Mouse (Mus musculus) heart, adult 2 months (tissue): Measurements from ENCODE around the gene Chit1. TPM values are rescaled to one million over a fixed set of nuclear protein-coding genes. Genes with fewer than 3 reads are reported as not detected.

Experiments
- DNase-seq, 2 experiments: peaks; one replicate each; pipeline ENCODE4 v3.0.0; 2021
- H3K27ac ChIP-seq: fragments of 200-600 bp; 2 replicates; pipeline ENCODE4 v1.8.1; 2022
- H3K27me3 ChIP-seq: fragments of 200-500 bp; 2 replicates; pipeline ENCODE4 v1.6.1; 2012; ENCODE audit warnings: mild to moderate bottlenecking, low read length, inconsistent platforms, mixed read lengths; ENCODE audit not compliant: control insufficient read depth, insufficient read depth
- H3K36me3 ChIP-seq: fragments of 200-500 bp; 2 replicates; pipeline ENCODE4 v1.6.1; 2012; ENCODE audit warnings: low read length, inconsistent platforms; ENCODE audit not compliant: control insufficient read depth, insufficient read depth
- H3K4me1 ChIP-seq: fragments of 200-500 bp; 2 replicates; pipeline ENCODE4 v1.6.1; 2011; ENCODE audit warnings: low read length; ENCODE audit not compliant: control insufficient read depth, insufficient read depth
- H3K4me3 ChIP-seq: fragments of 200-600 bp; 2 replicates; pipeline ENCODE4 v1.8.1; 2022
- H3K79me2 ChIP-seq: fragments of 200-500 bp; replicated peaks from 2 replicates; pipeline ENCODE4 v1.6.1; 2012; ENCODE audit warnings: mild to moderate bottlenecking, inconsistent platforms, low read length, moderate library complexity, mixed read lengths; ENCODE audit not compliant: control insufficient read depth, insufficient read depth
- H3K9ac ChIP-seq: fragments of 200-500 bp; 2 replicates; pipeline ENCODE4 v1.6.1; 2012; ENCODE audit warnings: low read depth, mild to moderate bottlenecking, control low read depth, inconsistent platforms, low read length, mixed read lengths
- CTCF ChIP-seq: fragments of 200-600 bp; IDR thresholded peaks from 2 replicates; pipeline ENCODE4 v1.8.1; 2022; ENCODE audit warnings: antibody characterized with exemption, mild to moderate bottlenecking, moderate library complexity
- EP300 ChIP-seq: fragments of 200-500 bp; IDR thresholded peaks from 2 replicates; pipeline ENCODE4 v1.6.1; 2011; ENCODE audit warnings: low read depth, low read length, control low read depth; ENCODE audit not compliant: insufficient read depth
- POLR2A ChIP-seq: fragments of 200-500 bp; IDR thresholded peaks from 2 replicates; pipeline ENCODE4 v1.6.1; 2011; ENCODE audit warnings: mild to moderate bottlenecking, low read depth, low read length, control low read depth; ENCODE audit not compliant: insufficient read depth
- WGBS: fragments of 180-500 bp; shearing (Covaris S2); methylation state at CpG from one replicate; pipeline ENCODE4 v1.1.7; 2018; 5-methylcytosine and 5-hydroxymethylcytosine counted together
- intact Hi-C: fragments of 180-260 bp; cut with DNase I; formaldehyde crosslinking; loops from one replicate; pipeline ENCODE4 v1.15.1; 2025
- polyA plus RNA-seq: library from polyadenylated mRNA; depleted of rRNA; stranded (reverse); fragments of >200 nt; gene quantifications from 2 replicates; pipeline ENCODE4 v1.2.3, GENCODE M21; 2012
- total RNA-seq, 2 experiments: library from RNA; stranded (reverse); gene quantifications; 2 replicates each; pipeline ENCODE4 v1.2.3; 2021

Chit1 gene
- total and polyA plus RNA-seq, 3 experiments, result 0.16 TPM; not detected in 2

DNA sequence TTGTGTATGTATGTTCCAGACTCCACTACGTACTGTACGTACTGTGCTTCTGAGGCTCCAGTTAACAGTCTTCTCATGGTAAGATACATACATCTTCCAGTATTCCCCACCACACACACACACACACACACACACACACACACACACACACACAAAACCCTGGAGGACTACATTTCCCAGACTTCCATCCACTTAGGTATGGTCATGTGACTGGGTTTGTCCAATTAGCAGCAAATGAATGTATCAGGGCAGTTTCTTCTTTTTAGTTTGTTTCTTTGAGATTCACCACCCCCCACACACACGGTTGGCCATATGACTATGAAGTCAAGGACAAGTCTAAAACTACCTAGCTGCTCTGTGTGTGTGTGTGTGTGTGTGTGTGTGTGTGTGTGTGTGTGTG, 1.0 kb upstream of the Chit1 start:
- Histone ChIP-seq H3K27me3 (no peaks in the 10 kb centered on the region), H3K79me2 (no peaks in the 10 kb centered on the region), H3K4me3 (no peak overlapping the region), H3K4me1 (peaks cover 1% of the 10 kb centered on the region; the same call in 1 of the 2 replicates), H3K36me3 (no peaks in the 10 kb centered on the region), H3K9ac (no peak overlapping the region), H3K27ac (no peak overlapping the region)
- peak in 1 of 2 experiments; percentile 3 for DNase-seq
- intact Hi-C loops, result no loop called here
- TF ChIP-seq POLR2A, result no peak
- no peak for TF ChIP-seq CTCF
- WGBS, result 81% methylated on average over 3 of the region's 3 CpGs

GRCm38 (mm10) chr1:134110449-134110848, 593 bp upstream of the Chit1 start:
- WGBS, result 86% methylated on average over 5 of the region's 5 CpGs
- Histone ChIP-seq H3K27me3 (no peaks in the 10 kb centered on the region), H3K9ac (no peak overlapping the region), H3K4me3 (no peak overlapping the region), H3K36me3 (no peaks in the 10 kb centered on the region), H3K79me2 (no peaks in the 10 kb centered on the region), H3K4me1 (peaks cover 1% of the 10 kb centered on the region; the same call in 1 of the 2 replicates), H3K27ac (no peak overlapping the region)
- no peak for TF ChIP-seq POLR2A
- no peak for TF ChIP-seq EP300
- no peak for TF ChIP-seq CTCF
- intact Hi-C loops, result no loop called here
- peak in 1 of 2 experiments; percentile 5 for DNase-seq

- Histone ChIP-seq H3K27me3 (no peaks in the 10 kb centered on the region), H3K9ac (no peak overlapping the region), H3K79me2 (no peaks in the 10 kb centered on the region), H3K4me1 (no peaks in the 10 kb centered on the region), H3K36me3 (no peaks in the 10 kb centered on the region), H3K27ac (no peak overlapping the region), H3K4me3 (no peak overlapping the region)
- no peak for TF ChIP-seq EP300
- TF ChIP-seq CTCF, result no peak
- TF ChIP-seq POLR2A, result no peak
- intact Hi-C loops, result no loop called here
- 71% methylated on average over 5 of the region's 5 CpGs for WGBS
- peak in 1 of 2 experiments; percentile 8 for DNase-seq
Measured at GRCm38 (mm10) chr1:134113560-134113959, 2.5 kb downstream of the Chit1 start.

- no peak for DNase-seq
- no peak overlapping the region for H3K4me3 ChIP-seq
- H3K4me1 ChIP-seq, result no peaks in the 10 kb centered on the region
- H3K27ac ChIP-seq, result no peak overlapping the region
- intact Hi-C loops, result no loop called here
- no peaks in the 10 kb centered on the region for H3K79me2 ChIP-seq
- H3K9ac ChIP-seq, result no peak overlapping the region
- H3K27me3 ChIP-seq, result no peaks in the 10 kb centered on the region
- 73% methylated on average over 7 of the region's 7 CpGs for WGBS
- TF ChIP-seq EP300, result no peak
- no peak for TF ChIP-seq CTCF
- TF ChIP-seq POLR2A, result no peak
- H3K36me3 ChIP-seq, result no peaks in the 10 kb centered on the region
Measured at GRCm38 (mm10) chr1:134114018-134114417, 3.0 kb downstream of the Chit1 start.

DNA sequence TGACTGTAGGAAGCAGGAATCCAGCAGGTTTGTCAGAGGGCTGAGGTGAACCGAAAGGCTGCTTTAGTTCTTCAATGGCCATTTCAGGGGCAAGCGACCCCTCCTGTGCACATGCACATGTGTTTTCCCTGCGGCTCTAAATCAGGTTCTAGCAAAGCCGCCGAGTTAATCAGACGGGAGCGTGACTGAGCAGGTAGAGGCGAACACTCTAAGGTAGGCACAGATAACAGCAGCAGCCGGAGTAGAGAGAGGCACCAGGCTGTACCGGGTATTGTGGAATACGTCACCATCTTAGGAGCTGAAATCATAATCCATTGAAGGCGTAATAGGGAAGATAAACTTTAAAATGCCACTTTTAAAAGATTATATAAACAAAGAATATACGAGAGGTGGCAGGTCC, 3.7 kb downstream of the Chit1 start:
- no peaks in the 10 kb centered on the region for H3K4me1 ChIP-seq
- H3K36me3 ChIP-seq, result no peaks in the 10 kb centered on the region
- H3K27me3 ChIP-seq, result no peaks in the 10 kb centered on the region
- 86% methylated on average over 13 of the region's 13 CpGs for WGBS
- no peak overlapping the region for H3K27ac ChIP-seq
- no peak for DNase-seq
- intact Hi-C loops, result no loop called here
- H3K79me2 ChIP-seq, result no peaks in the 10 kb centered on the region
- no peak overlapping the region for H3K9ac ChIP-seq
- no peak overlapping the region for H3K4me3 ChIP-seq
- TF ChIP-seq POLR2A (no peak), CTCF (no peak), EP300 (no peak)

DNA sequence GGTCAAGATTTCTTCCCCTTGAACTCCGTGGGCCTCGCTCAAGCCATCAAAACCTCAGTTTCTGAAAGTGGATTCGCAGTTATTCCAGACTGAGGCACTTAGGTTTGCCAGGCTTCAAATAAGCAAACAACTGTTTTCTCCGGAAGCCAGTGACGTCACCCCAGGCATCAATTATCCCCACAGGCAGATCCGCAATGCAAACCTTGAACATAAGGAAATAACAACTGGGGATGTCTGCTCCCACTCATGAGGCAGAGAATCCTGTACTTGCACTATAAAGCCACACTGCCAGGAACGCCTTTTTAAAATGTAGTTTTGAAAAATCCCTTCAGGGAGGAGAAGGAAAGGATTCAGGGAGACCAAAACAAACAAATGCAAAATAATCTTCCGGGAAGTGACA, 4.4 kb downstream of the Chit1 start:
- Histone ChIP-seq H3K36me3 (no peaks in the 10 kb centered on the region), H3K4me3 (no peak overlapping the region), H3K4me1 (no peaks in the 10 kb centered on the region), H3K27ac (no peak overlapping the region), H3K79me2 (no peaks in the 10 kb centered on the region), H3K27me3 (no peaks in the 10 kb centered on the region), H3K9ac (no peak overlapping the region)
- WGBS, result 70% methylated on average over 8 of the region's 8 CpGs
- no peak for TF ChIP-seq POLR2A
- no peak for TF ChIP-seq EP300
- no peak for TF ChIP-seq CTCF
- DNase-seq, result peak in 1 of 2 experiments; percentile 9
- intact Hi-C loops, result no loop called here

DNA sequence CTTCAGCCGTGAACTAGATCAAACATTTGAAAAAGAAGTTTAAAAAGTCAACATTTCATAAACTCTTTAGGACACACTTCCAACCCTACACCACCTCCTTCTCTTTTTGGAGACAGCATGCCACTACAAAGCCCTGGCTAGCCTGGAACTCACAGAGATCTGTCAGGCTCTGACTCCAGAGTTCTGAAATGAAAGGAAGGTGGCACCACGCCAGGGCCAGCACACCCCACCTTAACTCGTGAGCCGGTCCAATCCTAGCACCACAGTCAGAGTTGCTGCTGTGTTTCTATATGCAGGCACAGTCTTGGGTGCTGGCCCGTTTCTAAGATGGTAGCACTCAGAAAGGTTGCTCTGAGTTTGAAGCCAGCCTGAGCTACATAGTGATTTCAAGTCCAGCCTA, 6.1 kb downstream of the Chit1 start:
- Histone ChIP-seq H3K4me3 (no peak overlapping the region), H3K79me2 (no peaks in the 10 kb centered on the region), H3K4me1 (no peaks in the 10 kb centered on the region), H3K27me3 (no peaks in the 10 kb centered on the region), H3K9ac (no peak overlapping the region), H3K36me3 (no peaks in the 10 kb centered on the region), H3K27ac (no peak overlapping the region)
- DNase-seq, result peak in 1 of 2 experiments; percentile 11
- WGBS, result 51% methylated on average over 5 of the region's 5 CpGs
- intact Hi-C loops, result no loop called here
- TF ChIP-seq EP300 (no peak), POLR2A (no peak), CTCF (no peak)
